Mouse (Mus musculus) kidney, adult 2 months (tissue): Measurements from ENCODE around the gene Ostm1.

Experiments
- CTCF ChIP-seq: fragments of 200-500 bp; conservative IDR thresholded peaks from 2 replicates; pipeline ENCODE4 v1.5.1; 2011; ENCODE audit warnings: low read depth, mild to moderate bottlenecking, control low read depth, low read length, moderate library complexity, mixed read lengths; ENCODE audit not compliant: insufficient read depth, insufficient read length
- POLR2A ChIP-seq: fragments of 200-500 bp; IDR thresholded peaks from one replicate; pipeline ENCODE4 v1.6.1; 2011; ENCODE audit warnings: low read depth, low read length, control low read depth

DNA sequence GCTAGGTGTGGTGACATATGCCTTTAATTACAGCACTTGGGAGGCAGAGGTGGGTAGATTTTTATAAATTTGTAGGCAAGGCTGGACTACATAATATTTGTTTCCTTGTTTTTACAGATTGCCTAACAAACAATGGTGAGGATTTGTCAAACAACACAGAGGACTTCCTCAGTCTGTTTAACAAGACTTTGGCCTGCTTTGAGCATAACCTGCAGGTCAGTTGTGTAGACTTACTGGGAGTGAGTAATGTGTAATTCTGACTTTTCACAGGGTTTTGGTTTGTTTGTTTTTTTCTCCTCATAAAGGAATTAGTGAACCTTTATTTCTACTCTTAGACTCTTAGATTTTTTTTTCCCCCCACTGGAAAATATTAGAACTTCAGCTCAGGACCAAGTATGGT is 109.2 kb downstream of the Ostm1 start:
- no peak for TF ChIP-seq CTCF
- TF ChIP-seq POLR2A, result no peak
